Mouse (Mus musculus) right cerebral cortex, postnatal 36 days (tissue): ENCODE data around the gene Acp6.

Experiments
- DNase-seq, 2 experiments: peaks; one replicate each; pipeline ENCODE4 v3.0.0; 2022; ENCODE audit warnings: low spot score in 2 of 2, mixed read lengths in 1 of 2

Gene Acp6

DNA sequence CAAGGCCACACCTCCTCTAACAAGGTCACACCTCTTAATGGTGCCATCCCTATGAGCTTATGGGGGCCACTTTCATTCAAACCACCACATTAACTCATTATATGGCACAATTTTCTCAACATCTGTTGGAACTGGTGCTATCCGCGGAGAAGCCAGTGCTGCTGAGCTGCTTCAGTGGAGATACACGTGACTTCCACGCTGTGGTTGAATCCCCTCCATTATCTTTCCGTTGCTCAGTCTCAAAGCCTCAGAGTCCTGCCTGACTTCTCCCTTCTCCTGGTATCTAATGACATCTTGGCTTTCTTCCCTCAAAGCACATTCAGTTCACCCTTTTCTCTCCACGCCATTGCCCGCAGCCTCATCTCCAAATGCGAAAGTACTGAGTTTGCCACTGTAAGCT lies 38.0 kb downstream of the Acp6 start:
- DNase-seq, result no peak

DNA sequence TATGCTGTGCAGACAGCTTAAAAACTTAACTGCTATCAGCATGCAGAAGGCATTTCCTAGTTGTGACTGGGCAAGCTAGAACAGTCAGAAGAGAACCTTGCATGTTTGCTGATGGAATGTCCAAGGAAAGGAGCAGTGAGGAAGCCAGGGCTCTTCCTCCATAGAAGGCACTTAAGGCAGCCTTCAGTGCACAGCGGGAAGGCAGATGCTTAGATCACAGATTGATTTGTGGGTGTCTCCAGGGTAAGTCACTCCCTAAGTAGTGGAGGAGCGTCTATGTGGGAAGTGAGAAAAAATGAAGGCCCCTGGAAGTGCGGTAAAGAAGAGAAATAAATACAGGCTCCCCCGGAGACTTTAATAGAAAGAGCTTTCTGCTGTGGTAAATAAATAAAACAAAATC lies 40.7 kb downstream of the Acp6 start:
- DNase-seq, result no peak

DNA sequence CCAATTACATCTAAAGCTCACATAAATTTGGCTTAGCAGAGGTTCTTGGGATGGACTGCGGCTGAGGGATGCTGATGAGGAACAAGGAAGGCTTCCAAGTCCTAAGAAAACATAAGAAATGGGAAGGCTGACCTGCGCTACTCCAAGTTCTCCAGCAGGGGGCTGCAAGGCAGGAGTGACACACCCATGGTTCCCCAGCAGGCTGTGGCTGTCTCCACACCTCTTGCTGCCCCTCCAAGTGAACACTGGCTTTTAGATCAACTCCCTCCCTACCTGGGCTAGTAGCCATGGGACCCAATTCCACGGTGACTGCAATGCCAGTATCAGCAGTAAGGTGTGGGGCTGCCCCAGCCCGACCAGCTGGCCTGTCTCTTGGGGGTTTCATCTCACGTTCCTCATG lies 43.4 kb downstream of the Acp6 start:
- peak in 1 of 2 experiments; percentile 32 for DNase-seq

- DNase-seq, result no peak
Observed at GRCm38 (mm10) chr3:97203880-97204279, 45.3 kb downstream of the Acp6 start.

DNA sequence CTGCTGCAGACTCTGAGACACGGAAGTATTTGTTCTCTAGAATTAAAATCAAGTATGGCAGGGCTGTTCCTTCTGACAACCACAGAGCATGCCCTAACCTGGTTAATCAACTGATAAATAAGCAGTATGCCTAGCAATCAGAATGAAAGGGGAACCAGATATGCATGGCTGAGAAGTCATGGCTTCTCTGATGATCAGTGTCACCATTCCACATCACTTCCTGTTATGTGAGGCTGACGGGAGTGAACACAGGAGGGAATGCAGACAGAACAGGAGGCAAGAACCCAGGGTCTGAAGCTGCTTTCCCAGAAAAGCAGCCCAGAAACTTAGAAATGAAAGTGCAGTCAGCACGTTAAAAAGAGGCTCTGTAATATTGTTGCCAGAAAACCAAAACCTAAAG lies 47.9 kb downstream of the Acp6 start:
- no peak for DNase-seq

DNA sequence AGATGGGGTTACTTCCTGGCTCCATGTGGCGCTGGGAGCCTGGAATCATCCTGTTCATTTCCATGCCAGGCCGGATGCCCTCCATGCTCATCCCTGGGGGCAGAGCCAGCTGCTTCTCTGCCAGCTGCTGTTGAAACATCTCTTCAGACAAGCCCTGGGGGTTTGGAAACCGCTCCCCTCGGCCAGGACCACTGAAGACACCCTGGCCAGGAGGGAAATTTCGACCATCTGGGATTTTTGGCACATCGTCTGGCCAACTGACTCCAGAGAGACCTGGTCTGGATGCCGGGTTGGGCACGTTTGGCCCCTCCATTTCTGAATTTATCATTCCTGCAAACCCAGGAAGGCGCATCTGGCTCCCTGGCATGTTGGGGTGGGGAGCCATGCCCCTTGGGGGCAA lies 50.8 kb downstream of the Acp6 start:
- no peak for DNase-seq

GRCm38 (mm10) chr3:97211177-97211576 lies 52.6 kb downstream of the Acp6 start:
- no peak for DNase-seq

GRCm38 (mm10) chr3:97213871-97214270 lies 55.3 kb downstream of the Acp6 start:
- DNase-seq, result no peak

GRCm38 (mm10) chr3:97214439-97214838 lies 55.9 kb downstream of the Acp6 start:
- no peak for DNase-seq

DNA sequence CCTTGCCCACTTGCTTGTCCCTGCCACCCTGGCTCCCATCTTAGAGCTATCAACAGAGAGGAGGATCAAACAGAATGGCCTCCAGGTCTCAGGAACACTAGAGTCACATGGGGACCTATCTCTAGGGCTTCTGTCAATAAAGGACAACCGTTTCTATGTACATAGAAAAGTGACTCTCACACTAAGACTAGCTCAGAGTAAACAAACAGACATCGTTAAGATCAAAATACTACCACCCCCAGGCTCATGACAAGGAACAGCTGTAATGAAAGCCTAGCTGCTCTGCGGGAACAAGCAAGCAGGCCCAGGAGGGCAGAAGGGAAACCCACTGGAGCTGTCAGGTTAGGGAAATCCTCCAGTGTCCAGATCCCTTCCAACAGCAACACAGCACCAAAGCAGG lies 56.9 kb downstream of the Acp6 start:
- DNase-seq, result no peak

DNA sequence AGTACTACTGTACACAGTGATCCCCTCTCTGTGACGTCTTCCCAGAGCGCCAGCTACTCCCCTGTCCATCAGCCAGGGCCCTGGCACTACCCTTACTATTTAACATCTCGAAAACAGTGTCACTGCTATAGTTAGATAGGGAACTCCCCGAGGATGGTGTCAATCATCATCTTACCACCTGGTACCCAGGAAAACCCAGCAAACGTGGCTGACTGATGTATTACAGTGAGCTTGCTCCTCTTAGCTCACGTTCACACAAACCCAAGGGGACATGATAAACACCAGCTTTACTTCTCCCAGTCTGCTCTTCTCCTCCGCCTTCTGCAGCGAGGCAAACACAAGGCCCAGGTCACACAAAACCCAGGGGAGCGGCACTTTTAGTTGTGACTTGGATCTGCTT lies 64.7 kb downstream of the Acp6 start:
- DNase-seq, result no peak

DNA sequence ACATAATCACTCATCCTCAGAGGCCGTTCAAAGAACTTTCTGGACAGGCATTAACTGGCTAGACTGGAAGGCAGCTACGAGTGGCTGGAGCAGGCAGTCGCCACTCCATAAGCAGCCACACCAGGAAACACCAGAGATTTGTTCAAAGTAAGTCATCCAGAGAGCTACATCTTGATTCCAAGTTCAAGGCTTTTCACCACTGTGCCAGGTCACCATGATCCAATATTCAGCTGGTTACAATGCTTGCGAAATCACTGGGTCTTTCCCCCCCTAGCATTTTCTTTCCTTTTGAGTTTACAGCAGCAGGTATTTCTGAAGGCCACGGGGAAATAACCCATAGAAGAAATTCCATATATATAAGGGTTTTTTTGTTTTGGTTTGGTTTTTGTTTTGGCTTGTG lies 66.7 kb downstream of the Acp6 start:
- DNase-seq, result no peak

- no peak for DNase-seq
Observed at GRCm38 (mm10) chr3:97226719-97227118, 68.1 kb downstream of the Acp6 start.
